Mouse (Mus musculus) kidney, adult 2 months (tissue): ENCODE measurements at regions not wholly inside any gene's neighbourhood (a gene's known extent, or its start where the extent isn't known, plus 50 kb on each side); places are given as distances from the start of the nearest gene placed in this dataset.

Experiments used
- DNase-seq: peaks from one replicate; pipeline ENCODE4 v3.0.0; 2021
- H3K27ac ChIP-seq: fragments of 200-500 bp; 2 replicates; pipeline ENCODE4 v1.5.1; 2012; ENCODE audit warnings: low read depth, low read length, control low read depth, inconsistent platforms; ENCODE audit not compliant: insufficient read depth
- H3K27me3 ChIP-seq: fragments of 200-500 bp; replicated peaks from 2 replicates; pipeline ENCODE4 v1.6.1; 2012; ENCODE audit warnings: mild to moderate bottlenecking, moderate library complexity, low read length, inconsistent platforms; ENCODE audit not compliant: control insufficient read depth, insufficient read depth
- H3K36me3 ChIP-seq: fragments of 200-500 bp; 2 replicates; pipeline ENCODE4 v1.6.1; 2012; ENCODE audit warnings: mild to moderate bottlenecking, moderate library complexity, low read length, inconsistent platforms; ENCODE audit not compliant: control insufficient read depth, insufficient read depth
- H3K4me1 ChIP-seq: fragments of 200-500 bp; 2 replicates; pipeline ENCODE4 v1.6.1; 2011; ENCODE audit warnings: low read length; ENCODE audit not compliant: control insufficient read depth, insufficient read depth
- H3K4me3 ChIP-seq: fragments of 200-500 bp; 2 replicates; pipeline ENCODE4 v1.5.1; 2011; ENCODE audit warnings: mild to moderate bottlenecking, low read depth, low read length, control low read depth; ENCODE audit not compliant: insufficient read depth
- CTCF ChIP-seq: fragments of 200-500 bp; conservative IDR thresholded peaks from 2 replicates; pipeline ENCODE4 v1.5.1; 2011; ENCODE audit warnings: low read depth, mild to moderate bottlenecking, control low read depth, low read length, moderate library complexity, mixed read lengths; ENCODE audit not compliant: insufficient read depth, insufficient read length
- POLR2A ChIP-seq: fragments of 200-500 bp; IDR thresholded peaks from one replicate; pipeline ENCODE4 v1.6.1; 2011; ENCODE audit warnings: low read depth, low read length, control low read depth
- WGBS: fragments of 180-500 bp; shearing (Covaris S2); methylation state at CpG from one replicate; pipeline ENCODE4 v1.1.7; 2018; 5-methylcytosine and 5-hydroxymethylcytosine counted together

DNA sequence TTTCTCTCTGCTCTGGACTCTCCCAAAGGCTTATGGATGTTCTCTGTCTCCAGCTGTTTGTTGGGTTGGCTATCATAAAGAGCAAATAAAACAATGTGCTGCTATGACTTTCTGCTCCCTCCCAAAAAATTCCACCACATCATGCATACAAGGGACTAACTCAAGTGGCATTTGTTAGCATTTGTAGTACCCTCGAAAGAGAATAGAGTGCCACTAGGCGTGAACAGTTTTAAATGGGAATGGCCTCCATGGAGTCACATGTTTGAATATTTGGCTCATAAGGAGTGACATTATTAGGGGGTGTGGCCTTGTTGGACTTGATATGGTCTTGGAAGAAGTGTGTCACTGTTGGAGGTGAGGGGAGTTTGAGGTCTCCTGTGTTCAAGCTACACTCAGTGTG lies 86.5 kb upstream of the Serbp1 start:
- TF ChIP-seq POLR2A, result no peak
- TF ChIP-seq CTCF, result no peak
- DNase-seq, result no peak
- Histone ChIP-seq H3K27ac (no peak overlapping the region), H3K4me1 (0 out of 2 replicates have a peak, but pooled peaks cover 1% of the 10 kb centered on the region), H3K4me3 (no peak overlapping the region), H3K36me3 (no peaks in the 10 kb centered on the region), H3K27me3 (no peaks in the 10 kb centered on the region)
- 100% methylated on average over 2 of the region's 2 CpGs for WGBS

DNA sequence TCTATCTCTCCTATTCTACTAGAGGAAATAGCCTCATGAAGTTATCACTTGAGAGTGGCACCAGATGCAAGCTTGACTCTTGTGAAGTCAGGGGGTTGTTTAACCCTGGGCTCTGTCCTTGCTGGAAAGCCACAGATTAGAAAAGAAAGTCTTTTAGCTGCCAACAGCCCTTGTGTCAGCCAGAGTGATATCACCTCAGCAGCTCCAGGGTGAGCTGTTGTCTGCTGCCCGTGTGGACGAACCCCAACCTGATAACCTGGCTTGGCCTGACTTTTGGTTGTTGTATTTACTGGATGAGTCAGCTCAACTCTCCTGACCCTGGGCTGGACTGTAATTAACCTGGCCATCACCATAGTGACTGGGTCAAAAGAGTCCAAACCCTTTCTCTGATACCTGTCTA lies 88.6 kb upstream of the Serbp1 start:
- no peak for TF ChIP-seq CTCF
- Histone ChIP-seq H3K4me3 (no peak overlapping the region), H3K27me3 (no peaks in the 10 kb centered on the region), H3K36me3 (no peaks in the 10 kb centered on the region), H3K4me1 (0 out of 2 replicates have a peak, but pooled peaks cover 3% of the 10 kb centered on the region), H3K27ac (no peak overlapping the region)
- DNase-seq, result peak; percentile 29
- 51% methylated on average over 2 of the region's 2 CpGs for WGBS

DNA sequence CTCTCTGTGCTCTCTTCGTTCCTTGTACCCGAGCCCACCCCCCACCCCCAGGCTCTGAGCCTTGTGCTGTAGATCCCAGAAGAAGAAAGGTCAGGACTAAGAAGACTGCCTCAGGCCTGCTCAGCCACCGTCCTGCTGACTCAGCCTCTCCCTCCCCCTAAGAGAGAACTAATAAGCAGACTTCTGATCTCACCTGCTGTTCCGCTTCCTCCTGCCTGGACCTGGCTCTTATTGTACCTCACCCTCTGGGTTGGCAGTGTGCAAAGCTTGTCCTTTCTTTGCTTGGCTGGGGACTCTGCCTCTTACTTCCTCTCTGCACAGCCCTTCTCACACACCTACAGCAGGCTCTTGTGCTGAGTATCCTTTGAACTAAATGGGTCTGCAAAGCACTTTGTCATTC lies 91.3 kb upstream of the Serbp1 start:
- DNase-seq, result peak; percentile 45
- Histone ChIP-seq H3K27me3 (no peaks in the 10 kb centered on the region), H3K4me1 (0 out of 2 replicates have a peak, but pooled peaks cover 3% of the 10 kb centered on the region), H3K4me3 (no peak overlapping the region), H3K36me3 (no peaks in the 10 kb centered on the region), H3K27ac (no peak overlapping the region)
- WGBS, result 28% methylated on average over 4 of the region's 4 CpGs
- TF ChIP-seq CTCF (no peak), POLR2A (no peak)

DNA sequence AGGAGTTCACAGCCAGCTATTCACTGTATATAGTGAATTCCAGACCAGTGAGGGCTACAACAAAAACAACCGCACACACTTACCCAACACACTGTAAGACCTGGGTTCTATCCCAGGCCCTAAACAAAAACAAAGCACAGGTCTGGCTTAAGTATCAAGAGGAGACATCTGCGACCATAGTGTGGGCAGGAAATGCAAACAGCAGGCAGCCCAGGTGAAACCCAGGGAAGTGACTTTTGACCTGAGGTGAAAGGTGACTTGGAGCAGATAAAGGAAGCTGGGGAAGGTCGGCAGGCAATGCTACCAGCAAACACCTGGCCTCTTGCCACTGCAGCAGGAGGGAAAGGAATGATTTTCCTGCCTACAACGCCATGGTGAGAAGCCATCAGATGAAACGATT lies 92.0 kb upstream of the Serbp1 start:
- WGBS, result 45% methylated on average over 5 of the region's 5 CpGs
- Histone ChIP-seq H3K4me1 (0 out of 2 replicates have a peak, but pooled peaks cover 3% of the 10 kb centered on the region), H3K27me3 (no peaks in the 10 kb centered on the region), H3K27ac (no peak overlapping the region), H3K36me3 (no peaks in the 10 kb centered on the region), H3K4me3 (no peak overlapping the region)
- no peak for DNase-seq
- TF ChIP-seq POLR2A, result no peak
- TF ChIP-seq CTCF, result no peak

GRCm38 (mm10) chr6:67144946-67145716 lies 92.8 kb upstream of the Serbp1 start:
- no peaks in the 10 kb centered on the region for H3K36me3 ChIP-seq
- H3K4me1 ChIP-seq, result 0 out of 2 replicates have a peak, but pooled peaks cover 3% of the 10 kb centered on the region
- no peak for TF ChIP-seq POLR2A
- TF ChIP-seq CTCF, result no peak
- H3K27me3 ChIP-seq, result no peaks in the 10 kb centered on the region
- no peak overlapping the region for H3K27ac ChIP-seq
- H3K4me3 ChIP-seq, result no peak overlapping the region
- DNase-seq, result no peak
- WGBS, result 73% methylated on average over 13 of the region's 13 CpGs

- DNase-seq, result peak; percentile 85
- TF ChIP-seq CTCF (peak; percentile 95), POLR2A (no peak)
- 36% methylated on average over 4 of the region's 4 CpGs for WGBS
Measured at GRCm38 (mm10) chr6:67142179-67142578, 95.8 kb upstream of the Serbp1 start.

DNA sequence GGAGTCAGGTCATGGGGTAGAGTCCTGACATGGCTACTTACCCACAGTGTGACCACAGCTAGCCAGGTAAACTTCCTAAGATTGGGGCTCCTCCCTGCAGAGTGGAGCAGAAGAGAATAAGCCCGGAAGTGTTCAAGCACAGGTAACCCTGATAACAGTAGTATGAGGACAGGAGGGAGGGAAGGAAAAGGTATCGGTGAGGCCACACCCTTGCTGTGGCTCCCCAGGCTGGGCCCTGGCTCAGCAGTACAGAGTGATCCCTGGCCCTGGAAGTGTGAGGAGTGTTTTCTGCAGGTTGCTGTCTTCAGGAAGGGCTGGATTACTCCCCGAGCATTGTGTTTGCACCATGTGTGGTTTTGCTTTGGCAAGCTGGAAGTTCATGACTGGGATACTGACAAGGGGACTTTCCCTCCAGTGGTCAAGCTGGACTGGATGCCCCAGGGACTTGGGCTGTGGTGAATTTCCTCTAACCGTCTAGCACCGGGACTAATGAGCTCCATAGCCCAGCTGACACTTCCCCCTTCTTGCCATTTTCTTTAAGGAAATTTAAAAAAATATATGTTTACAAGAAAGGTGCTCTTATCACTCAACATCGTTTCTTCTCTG lies 97.2 kb upstream of the Serbp1 start:
- peaks cover 8% of the 10 kb centered on the region; the same call in 1 of the 2 replicates for H3K4me1 ChIP-seq
- H3K27me3 ChIP-seq, result no peaks in the 10 kb centered on the region
- no peak overlapping the region for H3K27ac ChIP-seq
- TF ChIP-seq CTCF, result no peak
- TF ChIP-seq POLR2A, result no peak
- no peak for DNase-seq
- H3K4me3 ChIP-seq, result no peak overlapping the region
- no peaks in the 10 kb centered on the region for H3K36me3 ChIP-seq
- 53% methylated on average over 6 of the region's 6 CpGs for WGBS

More at GRCm38 (mm10) chr6:67142179-67142578, 95.8 kb upstream of the Serbp1 start:
- H3K4me1 ChIP-seq, result peaks cover 11% of the 10 kb centered on the region; the same call in 1 of the 2 replicates
- no peak overlapping the region for H3K4me3 ChIP-seq
- H3K27me3 ChIP-seq, result no peaks in the 10 kb centered on the region
- H3K27ac ChIP-seq, result no peak overlapping the region
- H3K36me3 ChIP-seq, result no peaks in the 10 kb centered on the region
